Comparison of ENCODE assay signal across 15 mouse cellular contexts in the genomic region with DNA sequence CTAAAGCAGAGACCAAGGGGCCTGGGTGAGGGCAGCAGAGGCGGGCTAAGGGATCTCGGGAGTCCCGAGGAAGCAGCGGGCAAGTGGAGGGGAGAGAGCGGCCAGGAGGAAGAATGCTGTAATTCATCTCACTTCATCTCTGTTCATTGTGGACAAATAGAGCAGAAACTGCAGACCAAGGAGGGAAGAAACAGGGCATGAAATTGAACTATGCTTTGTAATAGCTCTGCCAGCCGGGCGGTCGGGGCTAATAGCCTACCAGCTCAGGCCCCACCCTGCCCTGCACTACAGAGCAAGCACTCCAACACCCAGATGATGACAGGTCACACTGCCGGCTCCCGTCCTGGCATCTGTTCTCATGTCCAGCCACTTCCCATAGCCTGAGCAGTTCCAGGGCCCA. TPM values are rescaled to one million over a fixed set of nuclear protein-coding genes. Genes with fewer than 3 reads are reported as not detected.
A peak's percentile ranks its signal among the peaks of the same experiment; 100 is the strongest.
DNase-seq lines count a peak whose midpoint lies in the region; ATAC-seq lines count a peak whose summit lies in the region.
"Had no signal": no experiment of that assay in that cellular context is flagged by ENCODE, and none has a peak within 500 bp of the region (broad histone marks: within the 10 kb centered on the region; RNA-seq: fewer than 3 reads in every experiment).

No protein-coding gene starts in this region.

- H3K27me3 ChIP-seq in forebrain, embryonic 13.5 days = peaks cover 9% of the 10 kb centered on the region; the same call in 1 of the 2 replicates

- peaks cover 53% of the 10 kb centered on the region for H3K4me1 ChIP-seq in forebrain, embryonic 13.5 days

- peak overlapping the region; percentile 48; the same call in 1 of the 2 replicates for H3K27ac ChIP-seq in forebrain, embryonic 13.5 days

- DNase-seq in right cerebral cortex, adult 18-20 months = peak; percentile 51
- no peak for DNase-seq in right cerebral cortex, postnatal 25 days
- peak; percentile 43 to 66 for DNase-seq in layer of hippocampus, adult 8-10 months (ENCODE audit: low spot score in 2 of 2)
- peak; percentile 96 for DNase-seq in retina, postnatal 1 day
- no peak for DNase-seq in ovary, postnatal 14 days (ENCODE audit: low spot score)
- no peak for DNase-seq in lung, postnatal 14 days
- DNase-seq: heart, adult 18-20 months; kidney, adult 9 months; lung, postnatal 36 days had no signal

- peak overlapping the region; percentile 34; the same call in 1 of the 2 replicates for H3K9ac ChIP-seq in forebrain, embryonic 13.5 days

- ATAC-seq in forebrain, embryonic 13.5 days = peak; percentile 48
- ATAC-seq in granulocyte monocyte progenitor cell, adult 5-6 weeks (replicated peaks; ENCODE audit: poor library complexity, severe bottlenecking) = no peak

- H3K36me3 ChIP-seq in forebrain, embryonic 13.5 days (ENCODE audit: poor library complexity, severe bottlenecking) = no peaks in the 10 kb centered on the region

- H3K4me3 ChIP-seq in forebrain, embryonic 13.5 days = no peak overlapping the region
- H3K4me3 ChIP-seq: left cerebral cortex, adult 2 months had no signal

- H3K9me3 ChIP-seq in forebrain, embryonic 13.5 days (replicated peaks) = no peaks in the 10 kb centered on the region

- 21% methylated on average over 10 of the region's 10 CpGs for WGBS in forebrain, embryonic 13.5 days

- no peak overlapping the region for H3K4me2 ChIP-seq in forebrain, embryonic 13.5 days

RNA-seq across cellular contexts. Expression of gene Disp3, which starts 34.4 kb away (rescaled TPM):
- 6.3 and 6.5 TPM in 2 replicates for polyA plus RNA-seq in forebrain, embryonic 13.5 days (2015; fragmentation: Nextera tagmentation; extraction: Ambion mirVana)
- 10 to 100 TPM; 27.2 to 39.2 (median 31.9) TPM for total RNA-seq in layer of hippocampus, adult 8-10 months (2022)
- not detected in 2 replicates for total RNA-seq in granulocyte monocyte progenitor cell, adult 5-6 weeks (2014; fragmentation: Nextera tagmentation)
- not detected in 2 replicates for total RNA-seq in granulocyte monocyte progenitor cell, adult 5-6 weeks (2017)
- total RNA-seq: CH12.LX; heart, adult 18-20 months; hematopoietic stem cell, adult 5-6 weeks; liver, adult 2 months had no signal
- polyA plus RNA-seq: liver, adult 2 months had no signal

Comparison
In these comparisons a context has a peak if more than half of its experiments do, and no peak if none do; other contexts are left out.
1. DNase-seq: peak in right cerebral cortex, adult 18-20 months (single experiment), layer of hippocampus, adult 8-10 months (2 of 2) and retina, postnatal 1 day (single experiment); none in right cerebral cortex, postnatal 25 days (single experiment), ovary, postnatal 14 days (single experiment) and lung, postnatal 14 days (single experiment).
2. RNA of gene Disp3, which starts 34.4 kb away (total RNA-seq): 27.2 to 39.2 TPM in layer of hippocampus, adult 8-10 months; not detected in granulocyte monocyte progenitor cell, adult 5-6 weeks; every median in the first group is over 10 times any median in the second.